Mouse (Mus musculus) lung, adult 2 months (tissue): ENCODE results near the gene A830031A19Rik. TPM values are rescaled to one million over a fixed set of nuclear protein-coding genes. Genes with fewer than 3 reads are reported as not detected.
A peak's percentile ranks its signal among the peaks of the same experiment; 100 is the strongest.

Experiments used
- DNase-seq: peaks from one replicate; pipeline ENCODE4 v3.0.0; 2022
- H3K4me1 ChIP-seq: fragments of 200-500 bp; 2 replicates; pipeline ENCODE4 v1.6.1; 2011; ENCODE audit warnings: low read length; ENCODE audit not compliant: control insufficient read depth, insufficient read depth
- H3K4me3 ChIP-seq: fragments of 200-500 bp; replicated peaks from 2 replicates; pipeline ENCODE3; 2011; ENCODE audit warnings: low read depth, mild to moderate bottlenecking, control low read depth, low read length; ENCODE audit errors: extremely low read depth
- CTCF ChIP-seq: fragments of 200-500 bp; IDR thresholded peaks from 2 replicates; pipeline ENCODE4 v1.5.1; 2011; ENCODE audit warnings: mild to moderate bottlenecking, low read length, control low read depth; ENCODE audit not compliant: insufficient read depth
- POLR2A ChIP-seq: fragments of 200-500 bp; IDR thresholded peaks from 2 replicates; pipeline ENCODE4 v1.6.1; 2011; ENCODE audit warnings: low read depth, mild to moderate bottlenecking, control low read depth, low read length, borderline replicate concordance; ENCODE audit errors: extremely low read depth
- WGBS: fragments of 180-500 bp; shearing (Covaris S2); methylation state at CpG from one replicate; pipeline ENCODE4 v1.1.7; 2018; 5-methylcytosine and 5-hydroxymethylcytosine counted together
- polyA plus RNA-seq: library from polyadenylated mRNA; depleted of rRNA; stranded (reverse); fragments of >200 nt; gene quantifications from 2 replicates; pipeline ENCODE4 v1.2.3, GENCODE M21; 2012; rRNA removed

Gene A830031A19Rik
- not detected in 2 replicates for polyA plus RNA-seq

GRCm38 (mm10) chr11:24074634-24075104, at the start of gene A830031A19Rik:
A830031A19Rik (minus strand) TSS chr11:24075054.
- 1% methylated on average over 11 of the region's 11 CpGs for WGBS
- Histone ChIP-seq H3K4me3 (peak within 1 kb of the TSS; percentile 64), H3K4me1 (0 out of 2 replicates have a peak, but pooled peaks cover 2% of the 10 kb centered on the region)
- DNase-seq, result no peak
- TF ChIP-seq POLR2A (no peak), CTCF (no peak)

DNA sequence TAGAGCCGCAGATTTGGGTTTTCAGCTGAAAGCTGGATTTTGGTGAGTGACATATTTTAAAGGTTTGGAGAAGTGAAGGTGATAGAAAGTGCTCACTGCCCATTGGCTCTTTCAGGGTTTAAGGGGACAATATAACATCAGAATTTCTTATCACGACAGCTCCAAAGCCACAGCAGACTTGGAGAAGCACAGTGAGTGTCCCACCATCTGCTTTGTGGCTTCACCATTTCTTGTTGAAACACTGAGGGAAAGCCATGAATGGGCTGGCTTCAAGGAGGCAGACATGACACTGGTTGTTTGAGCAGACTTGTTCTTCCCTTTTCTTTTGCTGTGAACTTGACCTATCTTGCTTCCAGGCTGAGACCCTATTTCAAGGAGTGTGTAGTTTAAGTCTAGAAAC, 49.1 kb upstream of the A830031A19Rik start:
- Histone ChIP-seq H3K4me3 (no peak overlapping the region), H3K4me1 (no peaks in the 10 kb centered on the region)
- no peak for DNase-seq
- no peak for TF ChIP-seq CTCF
- TF ChIP-seq POLR2A, result no peak
- WGBS, result 85% methylated on average over 2 of the region's 2 CpGs

DNA sequence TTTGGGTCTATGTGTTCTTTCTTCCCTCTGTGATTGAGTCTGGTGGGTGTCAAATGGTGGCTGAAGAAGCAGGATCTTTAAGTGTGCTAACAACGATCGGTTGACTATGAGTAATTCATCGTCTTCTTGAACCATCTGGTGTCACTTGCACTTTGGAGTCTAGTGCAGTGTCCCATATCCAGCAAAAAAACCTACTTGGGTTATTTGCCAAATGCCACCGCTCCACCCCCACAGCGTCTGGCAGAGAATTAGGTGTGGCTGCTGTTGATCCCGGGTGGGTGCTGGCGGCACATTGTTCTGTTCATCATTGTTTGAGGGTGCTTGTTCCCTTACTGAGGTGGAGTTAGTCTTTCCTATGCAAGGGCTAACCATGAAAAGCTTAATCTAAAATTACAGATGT, 48.0 kb upstream of the A830031A19Rik start:
- no peaks in the 10 kb centered on the region for H3K4me1 ChIP-seq
- WGBS, result 70% methylated on average over 7 of the region's 7 CpGs

GRCm38 (mm10) chr11:24121136-24121535, 46.3 kb upstream of the A830031A19Rik start:
- no peak for DNase-seq
- no peak for TF ChIP-seq CTCF
- TF ChIP-seq POLR2A, result no peak
- WGBS, result 84% methylated on average over 9 of the region's 9 CpGs
- no peak overlapping the region for H3K4me3 ChIP-seq
- no peaks in the 10 kb centered on the region for H3K4me1 ChIP-seq

More for the DNA sequence above, 48.0 kb upstream of the A830031A19Rik start:
- no peak overlapping the region for H3K4me3 ChIP-seq
- no peak for DNase-seq
- TF ChIP-seq CTCF (no peak), POLR2A (no peak)

- WGBS, result 67% methylated on average over 7 of the region's 7 CpGs
- H3K4me1 ChIP-seq, result peaks cover 8% of the 10 kb centered on the region; the same call in 1 of the 2 replicates
- TF ChIP-seq CTCF, result no peak
- no peak for TF ChIP-seq POLR2A
- H3K4me3 ChIP-seq, result no peak overlapping the region
- DNase-seq, result no peak
Observed at GRCm38 (mm10) chr11:24116582-24117318, 41.9 kb upstream of the A830031A19Rik start.

- Histone ChIP-seq H3K4me1 (peaks cover 8% of the 10 kb centered on the region; the same call in 1 of the 2 replicates), H3K4me3 (no peak overlapping the region)
- DNase-seq, result no peak
- TF ChIP-seq POLR2A (no peak), CTCF (no peak)
- WGBS, result 86% methylated on average over 2 of the region's 2 CpGs
Observed at GRCm38 (mm10) chr11:24116041-24116440, 41.2 kb upstream of the A830031A19Rik start.

- TF ChIP-seq CTCF (no peak), POLR2A (no peak)
Observed at GRCm38 (mm10) chr11:24115017-24115752, 40.3 kb upstream of the A830031A19Rik start.

DNA sequence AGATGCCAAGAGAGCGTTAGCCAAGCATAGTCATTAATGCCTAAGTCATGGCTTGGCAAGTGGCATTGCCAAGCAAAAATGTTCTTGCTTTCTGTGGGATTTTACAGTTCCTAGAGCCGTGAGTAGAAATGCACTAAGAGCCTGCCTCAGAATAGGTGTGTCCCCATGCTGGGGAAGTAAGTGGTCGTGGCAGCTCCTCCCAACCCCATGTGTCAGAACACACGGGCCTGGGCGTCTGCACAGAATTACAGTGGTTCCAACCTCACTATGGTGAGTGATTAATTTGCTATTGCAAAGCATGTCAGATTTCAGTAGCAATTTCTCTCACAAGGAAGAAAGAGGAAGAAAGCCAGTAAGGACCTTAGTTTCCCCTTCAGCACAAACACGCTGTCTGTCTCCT, 36.9 kb upstream of the A830031A19Rik start:
- TF ChIP-seq POLR2A (no peak), CTCF (no peak)
- no peak for DNase-seq
- WGBS, result 73% methylated on average over 6 of the region's 6 CpGs
- Histone ChIP-seq H3K4me3 (no peak overlapping the region), H3K4me1 (peaks cover 8% of the 10 kb centered on the region; the same call in 1 of the 2 replicates)

More at GRCm38 (mm10) chr11:24115017-24115752, 40.3 kb upstream of the A830031A19Rik start:
- H3K4me3 ChIP-seq, result no peak overlapping the region
- DNase-seq, result no peak
- WGBS, result 67% methylated on average over 12 of the region's 12 CpGs
- peaks cover 8% of the 10 kb centered on the region; the same call in 1 of the 2 replicates for H3K4me1 ChIP-seq

DNA sequence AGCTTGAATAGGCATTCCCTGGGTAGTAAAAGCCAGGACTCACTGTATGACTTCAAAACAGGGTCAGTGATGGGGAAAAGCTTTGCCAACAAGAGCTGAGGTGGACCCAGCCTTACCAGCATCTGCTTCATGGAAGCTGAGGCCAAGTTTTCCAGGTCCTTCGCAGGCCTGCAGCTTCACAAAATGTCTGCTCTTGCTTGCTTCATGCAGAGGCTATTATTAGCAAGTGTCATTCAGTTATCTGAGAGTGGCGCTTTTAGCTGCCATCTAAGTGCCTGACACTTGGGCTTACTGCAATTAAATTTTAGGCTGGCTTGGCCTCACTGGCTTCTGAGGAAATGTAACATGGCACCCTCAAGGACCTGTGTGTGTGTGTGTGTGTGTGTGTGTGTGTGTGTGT, 35.3 kb upstream of the A830031A19Rik start:
- TF ChIP-seq CTCF (no peak), POLR2A (no peak)
- no peak for DNase-seq
- peaks cover 8% of the 10 kb centered on the region; the same call in 1 of the 2 replicates for H3K4me1 ChIP-seq
- 66% methylated on average over 2 of the region's 2 CpGs for WGBS
- no peak overlapping the region for H3K4me3 ChIP-seq

DNA sequence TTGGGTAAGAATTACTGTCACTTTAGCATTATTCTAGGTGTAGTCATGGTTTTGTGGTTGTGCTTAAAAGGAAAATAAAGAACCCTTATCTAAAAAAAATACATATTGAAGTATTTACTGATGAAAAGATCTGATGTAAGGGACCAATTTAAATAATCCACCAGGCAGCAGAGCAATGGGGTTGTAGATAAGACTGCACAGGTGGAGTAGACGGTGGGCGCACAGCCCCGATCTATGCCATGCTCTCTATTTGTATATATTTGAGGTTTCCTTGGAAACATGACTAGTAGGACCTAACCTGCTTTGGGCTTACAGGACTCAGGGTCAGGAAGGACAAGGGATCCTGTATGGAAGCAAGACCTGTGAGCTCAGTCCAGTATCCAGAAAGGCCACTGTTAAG, 34.5 kb upstream of the A830031A19Rik start:
- WGBS, result 73% methylated on average over 3 of the region's 3 CpGs
- TF ChIP-seq CTCF, result no peak
- TF ChIP-seq POLR2A, result no peak
- H3K4me1 ChIP-seq, result peaks cover 3% of the 10 kb centered on the region; the same call in 1 of the 2 replicates
- no peak overlapping the region for H3K4me3 ChIP-seq
- no peak for DNase-seq
